Mouse (Mus musculus) lung, postnatal 0 days (tissue): Measurements from ENCODE around the gene Cdk19. TPM values are rescaled to one million over a fixed set of nuclear protein-coding genes. Genes with fewer than 3 reads are reported as not detected.
"Not testable (repeated sequence)": the region's sequence is repeated elsewhere in the genome, so short reads cannot be mapped to it uniquely, and the experiment has no call there.

Source experiments
- ATAC-seq: fragments of 200-750 bp; cut with Nextera tagmentation; 2 replicates; pipeline ENCODE4 v1.8.0; 2017; ENCODE audit warnings: moderate library complexity
- DNase-seq: peaks from one replicate; pipeline ENCODE4 v3.0.0-alpha.2; 2016; ENCODE audit warnings: low spot score
- H3K27ac ChIP-seq: fragments of 300-500 bp; sonication (generic); 2 replicates; pipeline ENCODE4 v1.5.1; 2014; ENCODE audit warnings: antibody characterized with exemption, mild to moderate bottlenecking, low read length, mixed read lengths
- H3K27me3 ChIP-seq: fragments of 300-500 bp; sonication (generic); replicated peaks from 2 replicates; pipeline ENCODE4 v1.6.1; 2014; ENCODE audit warnings: low read length, mixed read lengths; ENCODE audit not compliant: insufficient read depth
- H3K36me3 ChIP-seq: fragments of 300-500 bp; sonication (generic); 2 replicates; pipeline ENCODE4 v1.6.1; 2014; ENCODE audit warnings: low read length, mixed read lengths; ENCODE audit not compliant: insufficient read depth
- H3K4me1 ChIP-seq: fragments of 300-500 bp; sonication (generic); 2 replicates; pipeline ENCODE4 v1.6.1; 2014; ENCODE audit warnings: antibody characterized with exemption, low read depth, low read length, mixed read lengths; ENCODE audit not compliant: insufficient read depth
- H3K4me2 ChIP-seq: fragments of 300-500 bp; sonication (generic); replicated peaks from 2 replicates; pipeline ENCODE4 v1.6.1; 2014; ENCODE audit warnings: low read depth, mild to moderate bottlenecking, low read length, moderate library complexity, mixed read lengths
- H3K4me3 ChIP-seq: fragments of 300-500 bp; sonication (generic); 2 replicates; pipeline ENCODE4 v1.5.1; 2014; ENCODE audit warnings: low read depth, low read length
- H3K9ac ChIP-seq: fragments of 300-500 bp; sonication (generic); replicated peaks from 2 replicates; pipeline ENCODE4 v1.6.1; 2014; ENCODE audit warnings: low read depth, mild to moderate bottlenecking
- H3K9me3 ChIP-seq: fragments of 300-500 bp; sonication (generic); 2 replicates; pipeline ENCODE4 v1.6.1; 2016; ENCODE audit warnings: low read length, mixed read lengths
- CTCF ChIP-seq: IDR thresholded peaks from 2 replicates; pipeline ENCODE4 v1.5.1; 2016; ENCODE audit warnings: antibody characterized with exemption, mild to moderate bottlenecking
- EP300 ChIP-seq: IDR thresholded peaks from 2 replicates; pipeline ENCODE4 v1.6.1; 2016; ENCODE audit warnings: antibody characterized with exemption, mild to moderate bottlenecking, control low read depth
- WGBS: fragments of 180-500 bp; shearing (Covaris S2); extraction: QIAGEN DNeasy Blood & Tissue Kit; methylation state at CpG from one replicate; pipeline ENCODE4 v1.1.7; 2014; 5-methylcytosine and 5-hydroxymethylcytosine counted together
- polyA plus RNA-seq: library from polyadenylated mRNA; unstranded; fragments of >200 nt; fragmentation: Nextera tagmentation; extraction: Ambion mirVana; gene quantifications from 2 replicates; pipeline ENCODE4 v1.2.1, GENCODE M21; 2015

Gene Cdk19
- polyA plus RNA-seq, 1 experiment from 2014 or later = 6.7 TPM

DNA sequence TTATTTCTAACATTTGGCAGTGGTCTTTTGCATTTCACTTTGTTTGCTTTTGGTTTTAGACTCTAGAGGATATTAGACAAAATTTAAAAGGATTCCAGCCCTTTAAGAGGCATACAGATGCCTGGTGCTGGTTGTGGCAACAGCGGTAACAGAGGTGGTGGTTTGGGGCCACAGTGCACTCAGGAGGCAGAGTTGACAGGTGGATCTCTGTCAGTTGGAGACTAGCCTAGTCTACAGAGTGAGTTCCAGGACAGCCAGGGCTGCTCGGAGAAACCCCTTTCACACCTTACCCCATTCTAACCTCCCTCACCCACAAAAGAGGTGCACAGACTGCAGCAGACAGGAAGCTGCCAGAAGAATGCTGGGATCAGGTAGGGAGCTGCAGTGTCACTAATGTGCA lies 82.4 kb downstream of the Cdk19 start:
- DNase-seq = no peak
- Histone ChIP-seq H3K4me1 (no peaks in the 10 kb centered on the region; the same call in 1 of the 2 replicates), H3K9me3 (no peaks in the 10 kb centered on the region), H3K4me3 (no peak overlapping the region), H3K9ac (no peak overlapping the region), H3K36me3 (no peaks in the 10 kb centered on the region), H3K4me2 (no peak overlapping the region), H3K27ac (no peak overlapping the region), H3K27me3 (no peaks in the 10 kb centered on the region)
- 78% methylated on average over 2 of the region's 2 CpGs for WGBS
- ATAC-seq = no peak
- TF ChIP-seq EP300 (no peak), CTCF (no peak)

DNA sequence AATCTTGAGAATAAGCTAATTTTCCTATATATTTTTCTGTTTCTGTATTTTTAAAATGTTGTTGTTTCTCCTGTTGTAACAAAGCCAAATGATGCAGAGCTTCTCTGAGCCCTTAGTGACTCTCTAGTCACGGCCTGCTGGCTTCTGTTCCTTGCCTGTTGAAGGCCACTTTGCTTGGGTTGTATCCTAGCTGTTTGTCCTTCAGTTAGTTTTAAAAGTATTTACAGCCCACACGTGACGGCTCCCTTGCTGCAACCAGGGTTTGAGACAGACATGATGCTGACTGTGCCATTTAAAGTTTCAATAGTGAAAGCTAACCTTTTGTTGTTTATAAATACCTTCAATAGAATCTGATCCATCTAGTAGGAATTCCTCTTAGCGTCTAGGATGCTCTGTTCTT lies 83.3 kb downstream of the Cdk19 start:
- H3K9ac ChIP-seq = no peak overlapping the region
- H3K4me2 ChIP-seq = no peak overlapping the region
- H3K9me3 ChIP-seq = no peaks in the 10 kb centered on the region
- H3K4me3 ChIP-seq = no peak overlapping the region
- TF ChIP-seq EP300 (no peak), CTCF (no peak)
- H3K27me3 ChIP-seq = no peaks in the 10 kb centered on the region
- H3K36me3 ChIP-seq = no peaks in the 10 kb centered on the region
- WGBS = 52% methylated on average over 4 of the region's 4 CpGs
- H3K4me1 ChIP-seq = no peaks in the 10 kb centered on the region; the same call in 1 of the 2 replicates
- DNase-seq = no peak
- no peak overlapping the region for H3K27ac ChIP-seq
- no peak for ATAC-seq

DNA sequence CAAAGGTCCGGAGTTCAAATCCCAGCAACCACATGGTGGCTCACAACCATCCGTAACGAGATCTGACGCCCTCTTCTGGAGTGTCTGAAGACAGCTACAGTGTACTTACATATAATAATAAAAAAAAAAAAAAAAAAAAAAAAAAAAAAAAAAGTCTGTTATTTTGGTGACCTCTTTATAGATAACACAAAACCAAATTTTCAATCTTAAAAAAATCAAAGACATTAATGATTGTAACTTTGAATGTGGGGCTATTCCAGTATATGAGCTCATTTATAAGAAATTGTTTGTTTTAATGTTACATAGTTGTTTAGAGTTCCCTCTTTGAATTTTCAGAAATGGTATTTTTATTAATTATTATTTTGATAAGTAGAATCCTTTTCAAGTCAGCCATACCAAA lies 85.1 kb downstream of the Cdk19 start:
- H3K9me3 ChIP-seq, H3K36me3 ChIP-seq, H3K9ac ChIP-seq, ATAC-seq, H3K4me1 ChIP-seq, H3K4me3 ChIP-seq, H3K4me2 ChIP-seq, H3K27me3 ChIP-seq, DNase-seq, H3K27ac ChIP-seq: not testable (repeated sequence)
- WGBS = 100% methylated on average over 1 of the region's 4 CpGs

DNA sequence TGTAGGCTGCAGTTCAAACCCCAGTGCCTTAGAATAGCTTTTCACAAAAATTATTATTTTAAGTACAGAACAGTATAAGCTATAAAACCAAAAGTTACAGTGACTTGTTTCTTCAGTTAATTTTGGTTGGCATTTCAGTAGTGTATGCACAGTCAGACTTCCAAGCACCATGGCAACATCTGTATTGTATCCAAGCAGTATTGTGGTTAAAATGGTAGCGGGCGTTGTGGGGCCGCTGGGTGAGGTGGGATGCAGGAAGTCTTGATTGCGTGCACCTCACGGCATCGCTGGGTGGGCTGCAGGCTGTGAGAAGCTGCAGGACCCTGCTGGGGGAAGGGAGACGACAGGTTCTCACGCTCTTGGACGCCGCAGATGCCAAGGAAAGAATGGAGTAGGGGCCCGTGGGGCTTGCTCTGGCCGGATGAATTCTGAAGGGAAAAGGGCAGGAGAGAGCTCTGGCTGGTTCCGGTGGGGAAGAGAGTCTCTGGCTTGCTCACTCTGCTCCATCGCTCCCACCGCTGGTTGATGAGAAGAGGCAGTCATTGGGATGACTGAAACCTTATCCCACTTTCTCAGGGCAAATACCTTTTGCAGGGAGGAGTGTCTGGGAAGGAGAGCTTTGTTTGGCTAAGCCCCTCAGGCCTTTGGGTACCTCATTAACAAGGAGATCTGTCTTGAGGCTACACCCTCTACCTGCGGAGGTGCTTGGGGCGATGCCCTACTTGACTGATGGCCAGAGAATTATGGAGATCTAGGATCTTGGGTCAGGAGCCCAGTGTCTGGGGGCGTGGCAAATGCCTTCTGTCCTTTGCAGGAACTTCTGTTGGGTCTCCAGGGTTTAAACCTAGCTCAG lies 86.1 kb downstream of the Cdk19 start:
- Histone ChIP-seq H3K4me2 (0 out of 2 replicates have a peak overlapping the region, but pooled peaks have one; percentile 4), H3K27me3 (no peaks in the 10 kb centered on the region), H3K4me1 (no peaks in the 10 kb centered on the region), H3K36me3 (no peaks in the 10 kb centered on the region), H3K27ac (no peak overlapping the region), H3K9me3 (no peaks in the 10 kb centered on the region), H3K9ac (no peak overlapping the region), H3K4me3 (no peak overlapping the region)
- 36% methylated on average over 18 of the region's 18 CpGs for WGBS
- ATAC-seq = no peak
- DNase-seq = no peak
- no peak for TF ChIP-seq CTCF
- no peak for TF ChIP-seq EP300

DNA sequence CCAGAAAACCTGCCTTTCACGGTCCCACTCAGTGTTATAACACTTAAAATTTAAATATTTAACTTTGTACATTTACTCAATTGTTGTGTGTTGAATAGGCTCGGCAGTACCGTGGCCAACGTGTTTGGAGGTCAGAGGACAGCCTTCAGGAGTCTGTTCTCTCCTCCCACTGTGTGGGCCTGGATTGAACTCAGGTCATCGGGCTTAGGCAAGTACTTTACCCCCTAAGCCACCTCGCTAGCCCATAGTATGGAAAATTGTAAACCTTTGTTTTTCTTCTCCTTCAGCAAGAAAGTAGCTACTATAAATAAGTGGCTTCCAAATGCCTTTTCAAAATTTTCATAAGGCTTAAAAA lies 86.7 kb downstream of the Cdk19 start:
- Histone ChIP-seq H3K27ac (no peak overlapping the region), H3K9ac (no peak overlapping the region), H3K27me3 (no peaks in the 10 kb centered on the region), H3K4me2 (no peak overlapping the region), H3K36me3 (no peaks in the 10 kb centered on the region), H3K4me3 (no peak overlapping the region), H3K4me1 (no peaks in the 10 kb centered on the region), H3K9me3 (no peaks in the 10 kb centered on the region)
- DNase-seq (no peak), ATAC-seq (no peak)
- no peak for TF ChIP-seq CTCF
- no peak for TF ChIP-seq EP300
- 49% methylated on average over 6 of the region's 6 CpGs for WGBS

DNA sequence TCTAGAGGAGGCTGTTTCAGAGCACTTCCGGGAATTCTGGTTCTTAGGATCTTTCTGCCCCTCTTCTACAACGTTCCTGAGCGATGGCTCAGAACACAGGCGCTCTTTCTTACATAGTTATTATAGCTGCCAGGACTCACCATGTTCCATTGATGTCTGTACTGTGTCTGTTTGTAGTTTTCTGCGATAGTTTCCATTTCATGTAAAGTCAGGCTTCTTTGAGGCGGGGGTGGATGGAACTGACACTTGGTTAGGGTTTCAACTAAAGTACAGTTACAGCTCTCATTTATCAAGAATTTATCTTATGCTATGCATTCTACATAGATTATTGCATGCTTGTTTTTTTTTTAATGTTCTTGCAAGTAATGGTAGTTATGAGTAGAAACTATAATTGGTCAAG lies 89.3 kb downstream of the Cdk19 start:
- Histone ChIP-seq H3K36me3 (no peaks in the 10 kb centered on the region), H3K9me3 (no peaks in the 10 kb centered on the region), H3K27ac (no peak overlapping the region), H3K4me3 (no peak overlapping the region), H3K4me2 (no peak overlapping the region), H3K4me1 (no peaks in the 10 kb centered on the region), H3K9ac (no peak overlapping the region), H3K27me3 (no peaks in the 10 kb centered on the region)
- ATAC-seq (no peak), DNase-seq (no peak)
- WGBS = 64% methylated on average over 6 of the region's 6 CpGs
- TF ChIP-seq CTCF (no peak), EP300 (no peak)

DNA sequence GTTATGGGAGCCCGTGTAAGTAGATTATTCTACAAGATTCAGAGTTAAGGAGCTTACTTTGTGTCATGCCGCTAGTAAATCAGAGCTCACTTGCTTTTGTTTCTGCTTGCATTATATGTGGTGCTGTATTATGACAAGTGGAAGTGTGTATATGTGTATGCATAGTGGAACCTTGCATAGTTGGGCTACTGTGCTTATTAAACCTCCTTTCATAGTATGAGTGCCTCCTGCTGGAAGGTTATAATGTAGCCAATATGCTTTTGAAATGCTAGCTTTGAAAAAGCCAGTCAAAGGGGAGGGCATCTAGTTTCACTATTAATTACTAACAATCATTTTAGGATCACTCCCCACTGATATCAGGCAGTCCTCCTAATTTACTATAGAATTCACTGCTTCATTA lies 89.7 kb downstream of the Cdk19 start:
- DNase-seq (no peak), ATAC-seq (no peak)
- 75% methylated on average over 2 of the region's 2 CpGs for WGBS
- no peaks in the 10 kb centered on the region for H3K9me3 ChIP-seq
- no peak overlapping the region for H3K27ac ChIP-seq
- no peak overlapping the region for H3K4me2 ChIP-seq
- no peaks in the 10 kb centered on the region for H3K4me1 ChIP-seq
- H3K36me3 ChIP-seq = no peaks in the 10 kb centered on the region
- no peaks in the 10 kb centered on the region for H3K27me3 ChIP-seq
- H3K4me3 ChIP-seq = no peak overlapping the region
- no peak for TF ChIP-seq EP300
- peak; percentile 51 for TF ChIP-seq CTCF
- H3K9ac ChIP-seq = no peak overlapping the region
